Mouse (Mus musculus) spleen, embryonic (tissue): ENCODE results near the gene Siglec1.
"Not testable (repeated sequence)": the region's sequence is repeated elsewhere in the genome, so short reads cannot be mapped to it uniquely, and the experiment has no call there.

Source experiments
- CTCF ChIA-PET: fragments of 350-600 bp; sonication (Branson Sonifier 250); formaldehyde crosslinking; loops from one replicate; lab custom pipeline; 2022; lab: Charles Lee

The Siglec1 gene

DNA sequence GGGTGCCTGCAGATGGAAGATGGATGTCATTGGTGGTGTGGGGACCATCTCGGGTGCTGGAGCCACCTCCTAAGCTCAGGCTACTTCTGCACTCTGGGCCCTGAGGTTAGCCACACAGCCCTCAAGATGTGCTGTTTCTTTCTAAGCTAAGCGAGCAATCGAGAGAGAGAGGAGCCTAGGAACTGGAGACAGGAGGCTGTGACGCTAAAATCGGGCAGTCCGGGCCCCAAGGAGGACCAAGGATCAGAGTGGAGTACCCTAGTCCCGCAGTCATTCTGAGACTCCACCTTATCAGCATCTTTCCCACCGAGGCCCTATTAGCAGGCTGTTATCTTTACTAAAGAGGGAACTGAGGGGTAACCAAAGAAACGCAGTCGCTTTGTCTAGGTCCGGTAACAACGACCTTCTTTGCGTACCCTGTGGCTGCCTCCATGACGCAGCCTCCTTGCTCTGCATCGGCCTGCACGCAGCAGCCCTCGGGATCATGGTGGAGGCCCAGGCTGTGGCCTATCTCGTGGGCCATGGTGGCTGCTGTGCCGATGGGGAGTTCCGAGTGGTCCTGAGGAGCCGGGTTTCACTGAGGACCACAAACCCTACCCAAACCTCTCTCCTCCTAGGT lies 31.8 kb downstream of the Siglec1 start:
- CTCF ChIA-PET, result interaction anchor here (0.7 kb wide), 1 partner anchor 15 kb away, joined by 4 read pairs; no protein-coding TSS in a partner anchor

DNA sequence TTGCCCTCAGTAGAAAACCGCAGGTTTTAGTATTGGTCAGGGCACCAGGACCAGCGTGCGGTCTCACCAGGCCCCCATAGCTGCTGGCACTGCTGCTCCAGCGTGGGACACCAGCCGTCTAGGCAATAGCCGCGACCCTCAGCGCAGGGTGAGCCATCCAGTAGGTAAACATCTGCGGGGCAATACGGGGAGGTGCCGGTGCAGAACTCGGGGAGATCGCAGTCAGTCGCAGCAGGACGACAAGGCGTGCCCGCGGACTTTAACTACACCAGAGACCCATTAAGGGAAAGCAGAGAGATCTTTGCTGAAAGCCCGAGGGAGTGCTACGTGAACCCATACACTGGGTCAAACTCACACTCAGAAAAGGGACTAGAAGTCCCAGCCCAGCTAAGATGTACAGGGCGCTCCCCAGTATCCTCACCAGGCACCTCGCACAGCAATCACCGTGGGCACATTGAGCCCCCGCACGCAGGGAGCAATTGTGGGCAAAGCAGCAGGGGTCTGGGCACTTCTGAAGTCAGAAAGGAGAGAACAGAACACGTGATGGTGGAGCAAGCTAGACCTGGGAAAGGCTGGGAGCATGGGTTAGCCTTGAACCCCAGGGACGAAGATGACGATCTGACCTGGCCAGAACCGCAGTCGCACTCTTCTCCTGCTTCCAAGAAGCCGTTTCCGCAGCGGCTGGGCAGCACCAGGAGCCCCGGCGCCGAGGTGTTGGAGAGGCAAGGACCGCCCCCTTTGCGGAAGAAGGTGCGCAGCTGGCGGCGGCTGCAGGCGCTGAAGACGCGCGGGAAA lies 32.5 kb downstream of the Siglec1 start:
- CTCF ChIA-PET, result interaction anchor here (0.5 kb wide), 1 partner anchor 241 kb away, joined by 18 read pairs; no protein-coding TSS in a partner anchor

DNA sequence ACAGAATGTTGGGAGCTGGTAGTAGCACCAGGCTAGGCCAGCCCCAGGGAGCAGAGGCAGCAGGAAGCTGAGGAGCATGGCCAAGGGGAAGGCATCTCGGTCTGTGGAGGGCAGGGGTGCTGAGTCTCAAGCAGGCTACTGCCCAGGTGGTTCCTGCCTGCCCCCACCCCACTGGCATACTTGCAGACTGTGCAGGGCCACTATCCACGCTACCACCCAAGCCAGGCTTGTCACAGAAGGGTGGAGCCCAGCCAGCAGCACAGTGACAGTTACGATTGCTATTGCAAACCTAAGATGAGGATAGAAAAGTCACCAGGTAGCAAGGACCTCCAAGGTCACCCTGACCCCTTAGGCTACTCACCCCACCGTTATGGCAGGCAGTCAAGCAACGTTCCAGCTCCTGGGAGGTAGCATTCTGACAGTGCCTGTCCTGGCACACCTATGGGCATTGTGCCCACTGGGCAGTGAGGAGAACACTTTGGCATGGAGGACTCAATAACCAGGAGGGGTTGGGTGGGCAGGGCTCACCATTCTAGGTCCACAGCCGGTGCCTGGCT lies 33.6 kb downstream of the Siglec1 start:
- CTCF ChIA-PET, result no interaction called here

DNA sequence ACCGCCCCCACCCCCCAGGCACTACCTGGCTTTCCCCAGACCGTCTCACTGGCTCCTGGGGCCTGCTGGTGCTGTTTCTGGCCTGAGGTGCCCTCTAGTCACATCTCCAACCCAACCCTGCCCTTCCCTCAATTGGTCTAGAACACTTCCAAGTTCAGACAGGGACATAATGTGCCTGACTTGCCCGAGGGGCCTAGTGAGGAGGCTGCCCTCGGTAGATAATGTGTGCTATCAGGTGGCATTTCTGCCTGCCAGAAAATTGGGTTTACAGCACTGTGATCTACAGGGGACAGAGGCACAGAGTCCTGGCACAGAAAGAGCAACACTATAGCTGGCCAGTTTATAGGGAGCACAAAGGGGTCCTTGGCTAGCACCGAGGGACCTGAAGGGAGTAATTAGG lies 34.5 kb downstream of the Siglec1 start:
- CTCF ChIA-PET, result no interaction called here

DNA sequence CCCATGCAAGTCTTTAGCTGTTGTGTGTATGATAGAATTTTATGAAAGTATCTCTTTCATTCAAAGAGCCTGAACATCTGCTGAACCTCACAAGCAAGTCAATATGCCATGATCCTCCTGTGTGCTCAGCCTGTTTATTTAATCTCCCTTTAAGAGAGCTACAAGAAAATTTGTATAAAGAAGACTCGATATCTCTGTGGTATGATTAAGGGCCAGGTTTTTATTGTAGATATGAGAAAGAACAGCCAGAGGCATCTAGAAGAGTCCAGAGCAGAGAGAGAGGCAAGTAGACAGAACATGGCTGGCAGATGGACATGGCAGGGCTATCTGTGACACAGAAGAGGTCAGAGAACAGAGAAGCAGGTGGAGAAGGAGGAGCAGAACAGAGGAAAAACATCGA lies 40.5 kb downstream of the Siglec1 start:
- CTCF ChIA-PET, result no interaction called here

DNA sequence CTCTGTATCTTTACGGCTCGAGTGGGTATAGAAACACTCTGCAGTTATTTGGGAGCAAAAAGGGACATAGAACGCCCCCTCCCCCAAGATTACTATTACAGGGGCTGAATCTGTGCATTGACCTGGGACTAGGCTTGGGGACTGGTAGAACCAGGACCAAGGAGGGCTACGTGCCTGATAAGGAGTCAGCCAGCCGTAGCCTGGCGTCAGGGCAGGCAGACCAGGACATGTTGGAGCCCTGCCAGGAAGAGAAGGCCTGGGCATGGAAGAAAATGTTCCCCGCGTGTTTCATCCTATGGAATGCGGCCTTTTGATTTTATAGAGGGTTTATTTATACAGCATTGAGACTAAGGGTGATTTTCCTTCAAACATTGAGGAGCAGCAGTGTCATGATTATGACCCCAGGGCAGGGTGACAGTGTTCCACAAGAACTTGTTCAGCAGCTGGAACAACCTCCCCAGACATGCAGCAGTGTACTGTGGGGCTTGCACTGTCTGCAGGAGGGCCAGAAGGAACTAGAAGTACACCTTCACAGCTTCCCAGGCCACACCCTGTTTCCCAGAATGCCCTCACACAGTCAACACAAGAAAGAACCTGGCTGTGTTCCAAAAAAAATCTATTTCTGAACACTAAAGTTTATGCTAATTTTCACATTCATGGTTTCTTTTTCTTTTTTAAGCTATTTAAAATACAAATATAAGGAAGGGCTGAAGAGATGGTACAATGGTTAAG lies 41.4 kb downstream of the Siglec1 start:
- CTCF ChIA-PET, result no interaction called here

DNA sequence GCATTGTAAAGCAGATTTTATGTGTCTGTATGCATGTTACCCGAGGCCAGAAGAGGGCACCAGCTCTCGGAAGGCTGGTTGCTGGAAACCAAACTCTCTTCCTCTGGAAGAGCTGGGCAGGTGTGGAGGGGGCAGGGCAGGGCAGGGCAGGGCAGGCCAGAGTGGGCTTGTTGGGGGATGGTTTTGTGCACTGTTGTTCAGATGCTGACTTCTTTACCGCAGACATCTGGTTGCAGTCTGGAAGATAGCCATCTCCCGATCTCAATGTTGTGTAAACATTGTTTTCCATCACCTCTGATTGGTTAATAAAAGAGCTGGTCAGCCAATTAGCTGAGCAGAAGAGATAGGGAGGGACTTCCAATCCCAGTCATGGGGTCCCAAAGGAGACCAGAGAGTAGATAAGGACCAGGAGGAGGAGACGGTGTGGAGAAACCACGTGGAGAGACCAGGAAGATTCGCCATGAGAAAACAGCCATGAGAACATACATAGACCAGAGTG lies 42.2 kb downstream of the Siglec1 start:
- CTCF ChIA-PET, result no interaction called here

DNA sequence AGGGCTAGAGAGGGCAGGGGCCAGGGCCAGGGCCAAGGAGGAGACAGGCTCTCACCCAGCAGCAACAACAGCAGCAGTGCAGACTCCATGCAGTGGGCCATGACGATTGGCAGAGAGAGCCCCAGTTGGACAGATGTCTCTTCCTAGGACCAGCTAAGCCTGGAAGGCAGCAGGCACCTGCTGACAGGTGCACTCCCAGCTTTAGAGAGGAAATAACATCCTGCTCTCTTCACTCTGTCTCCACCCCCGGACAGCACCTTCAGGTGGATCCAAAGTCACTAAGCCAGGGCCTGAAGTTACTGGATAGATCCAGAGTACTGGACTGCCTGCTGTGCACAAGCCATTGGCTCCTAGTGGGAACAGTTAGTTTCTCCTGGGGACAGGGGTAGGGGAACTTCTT lies 43.6 kb downstream of the Siglec1 start, which contains the start of gene Gfra4:
TSS of gene Gfra4 (minus strand) at position 101 of the 400 bp plus-strand sequence.
- CTCF ChIA-PET, result no interaction called here

DNA sequence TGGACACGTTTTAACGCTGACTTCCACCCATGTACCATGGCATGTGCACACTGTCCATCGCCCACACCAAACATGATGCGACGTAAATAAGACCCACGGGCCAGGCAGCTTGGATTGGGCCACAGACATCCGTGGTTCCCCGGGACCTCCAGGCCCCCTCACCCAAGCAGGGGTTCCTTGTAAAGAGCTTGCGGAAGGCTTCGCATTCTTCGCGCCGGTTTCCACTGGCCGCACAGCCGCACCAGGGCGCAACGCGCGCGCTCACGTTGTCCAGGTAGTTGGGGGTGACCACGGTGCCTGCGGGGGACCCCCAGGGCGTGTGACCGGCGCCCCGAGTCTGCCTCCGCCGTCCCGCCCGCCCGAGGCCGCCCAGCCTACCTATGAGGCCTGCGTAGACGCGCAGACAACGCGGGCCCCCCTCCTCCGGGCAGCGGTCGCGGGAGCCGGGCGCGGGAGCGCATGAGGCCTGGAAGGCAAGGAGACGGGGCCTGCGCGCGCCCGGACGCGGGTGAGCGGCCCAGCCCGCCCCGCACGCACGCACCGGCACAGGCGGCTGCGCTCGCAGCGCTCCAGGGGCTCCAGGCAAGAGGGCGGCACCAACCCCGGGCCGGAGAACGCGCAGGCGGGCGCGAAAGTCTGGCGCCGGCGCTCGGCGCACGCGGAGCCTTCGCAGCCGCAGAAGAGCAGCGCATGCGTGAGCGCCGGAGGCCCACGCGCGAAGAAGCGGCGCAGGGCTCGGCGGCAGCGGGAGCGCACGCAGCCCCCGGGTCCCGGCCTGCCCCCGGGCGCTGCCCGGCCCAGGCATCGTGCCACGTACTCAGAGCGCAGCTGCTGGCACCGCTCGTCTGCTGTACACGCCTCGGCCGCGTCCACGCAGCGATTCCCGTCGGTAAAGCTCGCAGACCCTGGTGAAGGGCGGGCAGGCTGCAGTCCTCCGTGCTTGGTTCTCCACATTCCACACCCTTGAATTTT lies 45.4 kb downstream of the Siglec1 start:
- CTCF ChIA-PET, result no interaction called here

DNA sequence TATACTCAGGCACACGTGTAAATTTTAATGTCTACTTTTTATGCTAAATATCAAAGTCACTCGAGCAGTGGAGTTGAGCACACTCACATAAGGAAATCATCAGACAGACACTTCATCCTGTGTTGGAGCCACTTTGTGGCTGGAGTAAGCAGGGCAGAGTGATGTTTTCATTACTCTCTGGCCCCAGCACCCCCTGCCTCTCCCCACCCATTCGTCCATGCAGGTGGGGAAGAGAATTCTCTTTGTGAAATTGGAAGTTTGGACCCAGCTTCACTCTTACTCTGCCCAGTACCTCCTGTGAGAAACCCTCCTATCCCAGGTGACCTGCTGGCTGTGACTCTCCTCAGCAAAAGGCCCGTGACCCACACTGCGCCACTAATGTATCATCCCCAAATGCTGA lies 47.9 kb downstream of the Siglec1 start:
- CTCF ChIA-PET, result no interaction called here

DNA sequence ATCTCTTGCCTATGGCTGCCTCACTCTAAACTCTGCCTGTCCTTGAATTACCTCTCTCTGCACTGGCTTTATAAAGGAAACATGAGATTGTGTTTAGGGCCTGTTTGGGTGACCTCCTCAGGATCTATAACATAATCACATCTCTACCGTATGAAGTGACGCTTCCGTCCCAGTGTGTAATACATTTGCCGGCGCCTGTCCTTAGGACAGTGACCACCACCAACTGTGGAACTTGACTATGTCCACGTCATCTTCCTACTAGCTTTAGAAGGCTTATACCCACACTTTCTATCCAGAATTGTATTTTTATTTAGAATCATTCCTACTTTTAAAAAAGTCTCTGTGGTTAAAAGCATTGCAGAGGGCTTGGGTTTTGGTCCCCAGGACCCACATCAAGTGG lies 48.4 kb downstream of the Siglec1 start:
- CTCF ChIA-PET, result no interaction called here

DNA sequence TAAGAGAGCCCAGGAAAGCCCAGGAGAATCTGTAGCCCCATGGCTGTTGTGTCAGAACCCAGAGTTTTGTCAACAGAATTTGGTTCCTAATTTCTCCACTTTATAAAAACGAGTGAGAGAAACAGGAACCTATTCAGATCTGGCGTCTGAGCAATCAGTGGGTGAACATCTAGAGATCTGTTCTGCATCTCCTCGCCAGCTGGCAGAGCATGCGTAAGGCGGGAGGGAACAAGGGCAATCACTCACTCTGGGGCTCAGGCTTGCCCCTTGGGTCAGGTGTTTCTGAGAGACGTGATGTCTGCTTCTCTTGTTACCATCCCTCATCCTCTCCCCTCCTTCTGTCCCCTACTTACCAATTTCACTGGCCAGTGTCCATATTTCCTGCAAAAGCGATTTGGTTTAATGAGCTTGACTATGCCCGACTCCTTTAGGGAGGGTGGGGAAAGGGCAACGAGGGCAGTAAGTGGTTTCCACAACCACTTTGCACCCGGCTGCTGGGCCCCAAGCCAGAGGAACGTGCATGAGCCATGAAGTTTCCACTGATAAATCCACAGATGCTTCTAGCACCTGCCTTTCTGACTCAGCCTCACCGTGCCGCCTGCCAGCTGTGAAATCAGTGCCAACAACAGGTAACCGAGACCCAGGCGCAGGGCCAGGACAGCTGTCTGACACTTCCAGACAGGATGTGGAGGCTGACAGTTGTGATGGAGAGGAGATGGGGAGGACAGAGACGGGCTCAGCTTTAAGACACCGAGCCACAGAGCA lies 49.2 kb downstream of the Siglec1 start:
- CTCF ChIA-PET, result interaction anchor here (0.6 kb wide), 1 partner anchor 56 kb away, joined by 6 read pairs; no protein-coding TSS in a partner anchor

DNA sequence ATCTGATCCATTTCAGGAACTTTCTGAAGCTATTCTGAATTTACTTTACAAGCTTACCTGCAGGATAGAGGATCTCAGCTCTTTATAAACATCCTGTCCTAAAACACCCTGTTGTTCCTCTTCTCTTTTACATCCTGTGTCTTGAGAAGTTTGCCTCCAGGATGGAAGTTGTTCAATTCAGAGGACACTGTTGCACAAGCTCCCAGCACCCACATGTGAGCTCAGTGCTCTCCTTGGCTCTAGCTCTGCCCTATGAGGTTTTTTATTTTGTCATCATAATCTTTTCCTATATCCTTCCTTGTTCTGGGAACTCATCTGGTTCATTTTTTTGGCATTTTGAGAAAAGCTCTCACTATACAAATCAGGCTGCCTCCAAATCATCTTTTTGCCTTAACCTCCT lies 49.8 kb downstream of the Siglec1 start:
- CTCF ChIA-PET, result no interaction called here

DNA sequence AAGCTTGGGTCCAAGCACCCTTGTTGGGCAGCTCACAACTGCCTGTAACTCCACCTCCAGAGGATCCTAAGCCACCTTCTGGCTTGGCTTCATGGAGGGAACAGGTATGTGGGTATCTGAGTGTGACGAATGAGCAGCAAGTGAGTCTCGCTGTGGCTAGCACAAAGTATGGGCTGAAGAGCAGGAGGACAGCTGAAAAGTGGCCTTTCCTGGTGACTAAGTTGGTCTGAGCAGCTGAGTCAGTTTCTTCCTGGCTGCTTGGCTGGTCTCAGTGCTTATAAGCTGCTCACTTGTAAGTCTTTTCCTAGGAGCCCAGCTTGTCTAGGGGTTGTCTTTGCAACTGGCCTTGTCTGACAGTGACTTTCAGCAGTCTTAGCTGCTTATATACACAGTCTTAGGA lies 50.2 kb downstream of the Siglec1 start:
- CTCF ChIA-PET, result no interaction called here

DNA sequence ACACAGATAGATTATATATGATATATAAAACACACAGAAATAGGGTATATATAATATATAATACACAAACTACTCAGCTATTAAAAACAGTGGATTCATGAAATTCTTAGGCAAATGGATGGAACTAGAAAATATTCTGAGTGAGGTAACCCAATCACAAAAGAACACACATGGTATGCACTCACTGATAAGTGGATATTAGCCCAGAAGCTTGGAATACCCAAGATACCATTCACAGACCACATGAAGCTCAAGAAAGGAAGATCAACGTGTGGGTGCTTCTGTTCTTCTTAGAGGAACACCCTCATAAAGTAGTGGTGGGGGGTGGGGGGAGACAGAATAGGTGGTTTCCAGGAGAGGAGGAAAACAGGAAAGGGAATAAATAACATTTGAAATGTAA lies 55.2 kb downstream of the Siglec1 start:
- CTCF ChIA-PET, result not testable (repeated sequence)

DNA sequence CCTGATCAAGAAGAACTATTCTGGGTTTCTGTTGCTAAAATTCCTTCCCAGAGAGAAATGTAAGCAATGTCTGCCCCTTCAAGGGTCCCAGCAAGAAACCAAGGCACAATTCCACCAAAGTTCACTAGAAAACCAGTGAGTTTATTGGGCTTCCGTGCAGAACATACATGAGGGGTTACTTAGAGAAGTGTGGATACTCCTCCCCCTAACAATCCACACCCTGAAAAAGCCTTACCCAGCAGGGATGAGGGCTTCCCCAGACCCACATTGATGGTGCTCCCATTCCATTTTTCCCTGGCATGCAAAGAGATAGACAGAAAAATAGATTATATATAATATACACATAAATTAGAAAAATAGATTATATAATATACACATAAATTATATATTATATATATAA lies 55.6 kb downstream of the Siglec1 start:
- CTCF ChIA-PET, result no interaction called here

DNA sequence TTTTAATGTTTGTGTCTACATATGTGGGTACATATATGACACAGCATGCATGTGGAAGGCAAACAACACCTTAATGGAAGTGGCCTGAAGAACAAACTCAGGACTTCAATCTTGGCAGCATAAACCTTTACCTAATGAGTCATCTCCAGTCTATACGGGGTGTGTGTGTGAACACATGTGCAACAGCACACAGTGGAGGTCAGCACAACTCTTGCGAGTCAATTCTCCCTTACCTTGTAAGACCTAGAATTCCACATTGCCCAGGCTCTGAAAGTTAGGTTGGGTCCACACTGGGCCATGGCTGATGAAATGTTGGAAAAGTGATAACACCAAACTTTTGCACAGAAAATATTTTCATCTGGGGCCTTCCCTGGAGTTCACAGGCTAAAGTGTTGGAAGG lies 56.0 kb downstream of the Siglec1 start:
- CTCF ChIA-PET, result no interaction called here

DNA sequence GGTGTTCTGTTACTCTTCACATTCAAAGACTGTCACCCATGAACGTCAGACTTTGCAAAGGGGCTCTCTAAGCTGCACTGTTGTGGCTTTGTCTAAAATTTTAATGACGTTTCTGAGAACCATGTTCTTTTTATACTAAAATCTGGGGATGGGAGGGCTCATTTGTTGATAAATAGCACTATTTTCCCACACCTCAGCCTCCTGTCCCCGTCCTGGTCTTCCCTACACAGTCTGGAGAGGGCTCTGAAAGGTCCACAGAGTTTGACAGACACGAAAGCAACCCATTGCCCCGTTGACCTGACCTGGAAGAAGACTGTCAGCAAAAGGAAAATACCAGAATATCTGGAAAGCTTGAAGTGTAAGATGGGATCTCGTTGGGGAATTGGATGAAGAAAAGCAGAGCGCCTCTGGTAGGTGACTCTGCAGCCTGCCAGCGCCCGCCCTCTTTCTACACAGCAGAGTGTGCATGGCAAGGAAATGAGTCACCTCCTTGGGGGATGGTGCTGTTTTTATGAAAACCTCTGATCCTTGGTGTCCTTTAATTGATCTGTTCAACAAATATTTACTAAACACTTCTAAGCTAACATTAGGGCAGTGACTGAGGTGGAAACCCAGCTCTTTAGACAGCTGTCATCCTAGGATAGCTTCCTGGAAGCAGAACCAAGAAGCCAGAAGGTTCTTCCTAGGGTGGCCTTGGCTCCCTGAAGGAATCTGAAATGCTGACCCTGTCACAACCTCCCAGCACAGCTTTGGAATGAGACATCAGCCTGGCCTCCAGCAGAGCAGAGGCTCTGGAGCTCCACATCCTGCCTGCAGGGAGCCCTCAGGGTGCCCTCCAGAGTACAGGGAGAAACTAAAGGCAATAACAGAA lies 57.3 kb downstream of the Siglec1 start:
- CTCF ChIA-PET, result no interaction called here

DNA sequence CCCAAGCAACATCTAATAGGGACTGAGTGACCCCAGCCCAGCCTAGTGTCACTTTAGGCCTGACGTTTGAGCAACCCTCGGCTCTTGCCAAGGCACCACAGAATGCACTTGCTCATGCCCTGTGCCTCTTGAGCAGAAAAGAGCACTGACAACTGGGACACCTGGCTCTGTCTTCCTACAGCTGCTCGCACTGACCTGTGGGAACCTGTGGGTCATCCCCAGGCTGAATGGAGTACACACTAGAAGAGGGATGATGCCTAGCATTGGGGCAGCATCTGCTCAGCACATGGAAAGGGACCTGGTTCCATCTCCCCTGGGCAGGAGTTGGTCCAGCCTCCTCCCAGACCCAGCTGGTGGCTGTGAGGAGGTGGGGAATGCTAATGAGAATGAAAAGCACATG lies 59.6 kb downstream of the Siglec1 start:
- CTCF ChIA-PET, result no interaction called here
